Mouse (Mus musculus): ENCODE data around the gene Mast4. TPM values are rescaled to one million over a fixed set of nuclear protein-coding genes. Genes with fewer than 3 reads are reported as not detected.

Mast4 gene
- polyA plus RNA-seq, 1 experiment from 2014 or later = 24.7 TPM

DNA sequence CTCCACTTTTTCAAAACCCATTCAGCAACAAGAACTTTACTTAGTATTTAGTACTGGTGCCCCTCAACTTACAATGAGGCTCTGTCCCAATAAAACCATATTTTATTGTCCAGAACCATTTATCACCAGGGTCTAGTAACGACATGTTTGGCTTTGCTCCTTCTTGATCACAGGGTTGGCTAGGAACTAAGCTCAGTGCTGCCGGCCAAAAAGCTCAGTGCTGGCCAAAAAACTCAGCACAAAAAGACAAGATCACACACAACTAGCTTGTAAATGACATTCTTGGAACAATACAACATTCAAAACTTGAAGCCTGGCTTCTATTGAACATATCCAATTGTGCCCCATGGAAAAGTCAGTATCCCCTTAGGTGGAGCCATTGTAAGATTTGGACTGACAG is 386.8 kb downstream of the Mast4 start:
- Histone ChIP-seq H3K4me2 (no peak overlapping the region), H3K27me3 (no peaks in the 10 kb centered on the region), H3K4me1 (peaks cover 7% of the 10 kb centered on the region; the same call in 1 of the 2 replicates), H3K36me3 (no peaks in the 10 kb centered on the region), H3K9ac (no peak overlapping the region), H3K9me3 (replicated peaks) (no peaks in the 10 kb centered on the region), H3K27ac (no peak overlapping the region), H3K4me3 (replicated peaks) (no peak overlapping the region)
- WGBS = 68% methylated on average over 2 of the region's 2 CpGs
- ATAC-seq (replicated peaks; ENCODE audit: low FRiP score) = no peak

DNA sequence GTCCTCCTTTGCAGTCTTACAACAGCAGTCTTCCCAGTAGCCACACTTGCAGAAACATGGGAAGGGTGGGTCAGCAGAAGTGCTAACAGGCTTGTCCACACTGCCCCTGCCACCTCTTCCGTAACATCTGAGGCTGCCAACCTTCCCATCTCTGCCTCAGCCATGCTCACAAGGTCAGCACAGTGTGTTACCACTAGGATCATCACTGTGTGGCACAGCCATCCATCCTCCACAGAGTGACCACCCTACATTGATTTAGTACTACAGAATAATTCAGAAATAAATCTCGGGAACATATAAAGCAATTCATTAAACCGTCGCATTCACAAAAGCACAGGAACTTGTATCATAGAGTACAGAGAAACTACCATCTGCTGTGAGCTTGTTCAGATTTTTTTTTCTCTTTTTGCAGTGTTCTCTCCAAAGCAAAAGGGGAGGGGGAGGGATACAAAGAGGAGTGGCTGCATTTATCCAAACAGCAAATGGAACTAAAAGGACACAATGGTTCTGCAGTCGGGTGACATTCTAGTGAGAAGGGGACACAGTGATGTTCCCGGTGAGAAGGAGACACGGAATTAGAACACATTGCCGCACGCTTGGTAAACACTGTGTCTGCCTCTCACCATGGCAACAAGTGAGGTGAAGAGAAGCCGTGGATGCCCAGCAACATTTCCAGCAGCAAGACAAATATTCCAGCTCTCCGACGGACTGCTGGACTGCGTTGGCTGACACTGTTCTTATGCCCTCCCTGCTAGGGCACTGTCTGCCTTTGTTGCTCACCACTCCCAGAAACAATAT is 388.1 kb downstream of the Mast4 start:
- no peak overlapping the region for H3K4me3 ChIP-seq (replicated peaks)
- peaks cover 7% of the 10 kb centered on the region; the same call in 1 of the 2 replicates for H3K4me1 ChIP-seq
- no peaks in the 10 kb centered on the region for H3K36me3 ChIP-seq
- no peak overlapping the region for H3K4me2 ChIP-seq
- 80% methylated on average over 13 of the region's 13 CpGs for WGBS
- no peak overlapping the region for H3K9ac ChIP-seq
- no peak overlapping the region for H3K27ac ChIP-seq
- H3K9me3 ChIP-seq (replicated peaks) = no peaks in the 10 kb centered on the region
- H3K27me3 ChIP-seq = no peaks in the 10 kb centered on the region
- ATAC-seq (replicated peaks; ENCODE audit: low FRiP score) = no peak

GRCm38 (mm10) chr13:102945450-102945849 is 388.8 kb downstream of the Mast4 start:
- Histone ChIP-seq H3K4me2 (no peak overlapping the region), H3K4me1 (peaks cover 7% of the 10 kb centered on the region; the same call in 1 of the 2 replicates), H3K36me3 (no peaks in the 10 kb centered on the region), H3K9ac (no peak overlapping the region), H3K9me3 (replicated peaks) (no peaks in the 10 kb centered on the region), H3K27me3 (no peaks in the 10 kb centered on the region), H3K27ac (no peak overlapping the region), H3K4me3 (replicated peaks) (no peak overlapping the region)
- ATAC-seq (replicated peaks; ENCODE audit: low FRiP score) = no peak
- WGBS = 89% methylated on average over 7 of the region's 7 CpGs

GRCm38 (mm10) chr13:102944516-102944915 is 389.8 kb downstream of the Mast4 start:
- H3K9ac ChIP-seq = no peak overlapping the region
- no peaks in the 10 kb centered on the region for H3K9me3 ChIP-seq (replicated peaks)
- no peak overlapping the region for H3K27ac ChIP-seq
- no peaks in the 10 kb centered on the region for H3K4me1 ChIP-seq
- no peak overlapping the region for H3K4me3 ChIP-seq (replicated peaks)
- no peak overlapping the region for H3K4me2 ChIP-seq
- no peak for ATAC-seq (replicated peaks; ENCODE audit: low FRiP score)
- no peaks in the 10 kb centered on the region for H3K36me3 ChIP-seq
- no peaks in the 10 kb centered on the region for H3K27me3 ChIP-seq
- 84% methylated on average over 4 of the region's 4 CpGs for WGBS

DNA sequence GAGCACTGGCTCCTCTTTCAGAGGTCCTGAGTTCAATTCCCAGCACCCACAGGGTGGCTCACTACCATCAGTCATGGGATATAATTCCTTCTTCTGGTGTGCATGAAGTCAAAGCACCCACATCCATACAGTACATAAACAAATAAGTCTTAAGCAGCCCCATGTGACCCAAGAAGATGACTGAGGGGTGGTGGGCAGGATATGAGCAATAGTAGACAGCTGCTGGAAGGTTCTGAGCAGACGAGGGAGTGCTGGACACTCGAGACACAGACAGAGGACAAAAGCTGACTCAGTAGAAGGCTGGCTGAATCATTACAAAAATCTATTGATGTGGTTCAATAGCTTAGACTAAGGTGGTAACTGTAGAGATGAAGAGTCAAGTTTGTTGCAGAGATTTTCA is 391.7 kb downstream of the Mast4 start:
- no peak overlapping the region for H3K4me3 ChIP-seq (replicated peaks)
- H3K4me2 ChIP-seq = no peak overlapping the region
- H3K9ac ChIP-seq = no peak overlapping the region
- no peak overlapping the region for H3K27ac ChIP-seq
- 90% methylated on average over 2 of the region's 2 CpGs for WGBS
- H3K36me3 ChIP-seq = no peaks in the 10 kb centered on the region
- H3K4me1 ChIP-seq = no peaks in the 10 kb centered on the region
- no peak for ATAC-seq (replicated peaks; ENCODE audit: low FRiP score)
- no peaks in the 10 kb centered on the region for H3K27me3 ChIP-seq
- no peaks in the 10 kb centered on the region for H3K9me3 ChIP-seq (replicated peaks)

GRCm38 (mm10) chr13:102940476-102940875 is 393.8 kb downstream of the Mast4 start:
- H3K27me3 ChIP-seq = no peaks in the 10 kb centered on the region
- H3K9me3 ChIP-seq (replicated peaks) = no peaks in the 10 kb centered on the region
- H3K9ac ChIP-seq = no peak overlapping the region
- no peak overlapping the region for H3K4me2 ChIP-seq
- no peaks in the 10 kb centered on the region for H3K36me3 ChIP-seq
- no peaks in the 10 kb centered on the region for H3K4me1 ChIP-seq
- ATAC-seq (replicated peaks; ENCODE audit: low FRiP score) = no peak
- H3K4me3 ChIP-seq (replicated peaks) = no peak overlapping the region
- WGBS = 91% methylated on average over 6 of the region's 6 CpGs
- H3K27ac ChIP-seq = no peak overlapping the region

GRCm38 (mm10) chr13:102936233-102936632 is 398.1 kb downstream of the Mast4 start:
- Histone ChIP-seq H3K9me3 (replicated peaks) (no peaks in the 10 kb centered on the region), H3K27me3 (no peaks in the 10 kb centered on the region), H3K36me3 (no peaks in the 10 kb centered on the region), H3K4me1 (no peaks in the 10 kb centered on the region), H3K4me3 (replicated peaks) (no peak overlapping the region), H3K4me2 (no peak overlapping the region), H3K9ac (no peak overlapping the region), H3K27ac (no peak overlapping the region)
- 96% methylated on average over 2 of the region's 2 CpGs for WGBS
- no peak for ATAC-seq (replicated peaks; ENCODE audit: low FRiP score)

DNA sequence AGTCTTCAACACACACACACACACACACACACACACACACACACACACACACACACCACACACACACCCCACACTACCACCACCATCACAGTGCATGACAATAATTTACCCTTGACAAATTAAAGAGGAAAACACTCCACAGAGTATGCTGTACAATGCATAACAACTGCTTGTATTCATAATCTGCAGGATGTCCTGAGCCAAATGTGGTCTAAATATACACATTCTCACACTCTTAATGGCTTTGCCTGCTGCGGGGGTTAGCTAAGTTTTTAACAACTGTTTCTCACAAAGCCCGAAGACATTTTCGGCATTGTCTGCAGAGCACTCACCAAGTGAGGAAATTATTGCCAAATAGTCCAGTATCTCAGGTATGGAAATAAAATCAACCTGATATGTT is 398.5 kb downstream of the Mast4 start:
- 81% methylated on average over 3 of the region's 3 CpGs for WGBS
- Histone ChIP-seq H3K27ac (no peak overlapping the region), H3K9me3 (replicated peaks) (no peaks in the 10 kb centered on the region), H3K4me2 (no peak overlapping the region), H3K9ac (no peak overlapping the region), H3K4me3 (replicated peaks) (no peak overlapping the region), H3K27me3 (no peaks in the 10 kb centered on the region), H3K4me1 (no peaks in the 10 kb centered on the region), H3K36me3 (no peaks in the 10 kb centered on the region)
- no peak for ATAC-seq (replicated peaks; ENCODE audit: low FRiP score)

DNA sequence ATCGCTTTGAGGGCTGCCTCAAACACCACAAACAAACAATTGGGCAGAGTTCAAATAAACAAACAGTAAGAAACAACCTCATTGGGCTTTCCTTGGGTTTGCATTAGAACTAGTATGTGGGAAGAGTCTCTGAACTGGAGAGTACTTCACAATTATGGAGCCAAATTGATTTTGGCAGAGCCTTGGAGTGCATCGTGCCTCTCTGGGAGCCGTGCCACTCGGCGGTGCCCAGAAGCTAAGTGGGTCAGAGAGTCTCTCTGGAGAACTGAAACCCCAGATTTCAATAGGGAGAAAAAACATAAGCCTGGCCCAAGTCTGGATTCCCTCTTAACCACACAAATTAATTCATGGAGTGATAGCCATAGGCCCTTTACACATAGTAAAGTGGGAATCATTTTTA is 400.6 kb downstream of the Mast4 start:
- Histone ChIP-seq H3K4me3 (replicated peaks) (no peak overlapping the region), H3K36me3 (no peaks in the 10 kb centered on the region), H3K4me2 (no peak overlapping the region), H3K9ac (no peak overlapping the region), H3K27me3 (no peaks in the 10 kb centered on the region), H3K27ac (no peak overlapping the region), H3K9me3 (replicated peaks) (no peaks in the 10 kb centered on the region), H3K4me1 (no peaks in the 10 kb centered on the region)
- ATAC-seq (replicated peaks; ENCODE audit: low FRiP score) = no peak
- WGBS = 91% methylated on average over 5 of the region's 5 CpGs

GRCm38 (mm10) chr13:102932434-102932833 is 401.9 kb downstream of the Mast4 start:
- H3K9me3 ChIP-seq (replicated peaks) = no peaks in the 10 kb centered on the region
- no peaks in the 10 kb centered on the region for H3K4me1 ChIP-seq
- H3K9ac ChIP-seq = no peak overlapping the region
- H3K4me2 ChIP-seq = no peak overlapping the region
- H3K27ac ChIP-seq = no peak overlapping the region
- ATAC-seq (replicated peaks; ENCODE audit: low FRiP score) = no peak
- no peaks in the 10 kb centered on the region for H3K27me3 ChIP-seq
- H3K36me3 ChIP-seq = no peaks in the 10 kb centered on the region
- H3K4me3 ChIP-seq (replicated peaks) = no peak overlapping the region
- 44% methylated on average over 9 of the region's 9 CpGs for WGBS

- H3K9me3 ChIP-seq (replicated peaks) = no peaks in the 10 kb centered on the region
- no peak overlapping the region for H3K4me2 ChIP-seq
- H3K9ac ChIP-seq = no peak overlapping the region
- no peak for ATAC-seq (replicated peaks; ENCODE audit: low FRiP score)
- WGBS = 80% methylated on average over 1 of the region's 1 CpGs
- H3K27ac ChIP-seq = no peak overlapping the region
- H3K36me3 ChIP-seq = no peaks in the 10 kb centered on the region
- no peaks in the 10 kb centered on the region for H3K27me3 ChIP-seq
- no peaks in the 10 kb centered on the region for H3K4me1 ChIP-seq
- H3K4me3 ChIP-seq (replicated peaks) = no peak overlapping the region
Observed at GRCm38 (mm10) chr13:102931951-102932350, 402.3 kb downstream of the Mast4 start.

DNA sequence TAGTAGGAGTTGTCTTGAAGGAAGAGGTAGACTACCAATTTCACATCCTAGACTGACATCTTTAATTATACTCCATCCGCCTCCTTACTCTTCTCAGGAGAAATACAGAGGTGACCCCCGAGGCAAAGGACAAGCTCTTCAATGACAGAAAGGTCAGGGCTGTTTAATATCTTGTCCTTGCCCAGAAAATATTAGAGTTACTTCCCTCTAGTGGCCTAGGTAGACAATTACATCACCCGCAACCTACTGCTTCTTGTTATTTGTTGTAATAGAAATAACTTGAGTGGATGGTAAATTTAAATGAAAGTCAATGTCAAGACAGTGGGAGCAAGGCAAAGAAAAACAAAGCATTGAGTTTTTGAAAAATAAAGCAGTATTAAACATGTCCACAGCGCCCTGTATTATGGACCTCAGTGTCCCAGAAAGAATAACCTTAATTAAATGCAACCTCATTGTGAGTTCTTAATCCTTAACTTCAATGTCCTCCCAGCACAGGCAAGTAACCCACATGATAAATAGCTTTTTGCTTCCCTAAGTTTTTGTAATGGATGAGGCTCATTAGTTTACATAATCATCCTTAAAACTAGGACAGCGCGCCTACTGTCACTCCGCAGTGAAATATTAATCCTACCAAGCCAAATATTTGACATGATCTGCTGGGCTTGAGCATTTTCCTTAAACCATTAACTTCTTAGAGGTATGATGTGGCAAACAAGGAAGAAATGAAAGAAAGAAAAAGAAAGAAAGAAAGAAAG is 408.3 kb downstream of the Mast4 start:
- no peaks in the 10 kb centered on the region for H3K4me1 ChIP-seq
- H3K9ac ChIP-seq = no peak overlapping the region
- H3K9me3 ChIP-seq (replicated peaks) = no peaks in the 10 kb centered on the region
- ATAC-seq (replicated peaks; ENCODE audit: low FRiP score) = no peak
- H3K4me2 ChIP-seq = no peak overlapping the region
- no peak overlapping the region for H3K27ac ChIP-seq
- H3K27me3 ChIP-seq = no peaks in the 10 kb centered on the region
- 76% methylated on average over 7 of the region's 7 CpGs for WGBS
- no peaks in the 10 kb centered on the region for H3K36me3 ChIP-seq
- H3K4me3 ChIP-seq (replicated peaks) = no peak overlapping the region
